Mouse (Mus musculus): ENCODE data around the gene AU021092. TPM values are rescaled to one million over a fixed set of nuclear protein-coding genes. Genes with fewer than 3 reads are reported as not detected.

AU021092 gene
- polyA plus RNA-seq, 1 experiment from 2014 or later, result 1.3 TPM

GRCm38 (mm10) chr16:5168038-5168437 lies 54.1 kb downstream of the AU021092 start:
- 92% methylated on average over 2 of the region's 2 CpGs for WGBS
- Histone ChIP-seq H3K27me3 (replicated peaks; ENCODE audit: low read depth, poor library complexity, severe bottlenecking) (no peaks in the 10 kb centered on the region), H3K4me1 (no peaks in the 10 kb centered on the region), H3K36me3 (replicated peaks) (no peaks in the 10 kb centered on the region), H3K9me3 (no peaks in the 10 kb centered on the region), H3K27ac (replicated peaks) (no peak overlapping the region), H3K4me3 (no peak overlapping the region)
- DNase-seq (ENCODE audit: low spot score), result no peak

GRCm38 (mm10) chr16:5164327-5164726 lies 57.8 kb downstream of the AU021092 start:
- no peak overlapping the region for H3K4me3 ChIP-seq
- H3K36me3 ChIP-seq (replicated peaks), result no peaks in the 10 kb centered on the region
- H3K9me3 ChIP-seq, result no peaks in the 10 kb centered on the region
- H3K27ac ChIP-seq (replicated peaks), result no peak overlapping the region
- H3K27me3 ChIP-seq (replicated peaks; ENCODE audit: low read depth, poor library complexity, severe bottlenecking), result no peaks in the 10 kb centered on the region
- H3K4me1 ChIP-seq, result no peaks in the 10 kb centered on the region
- no peak for DNase-seq (ENCODE audit: low spot score)
- WGBS, result 87% methylated on average over 6 of the region's 6 CpGs

Small RNAs within 50 kb of the gene (microRNA-seq; reads per million reads assigned to microRNA genes)
- gene Gm23689 (not detected), gene Gm26095 (not detected), gene Mir6364 (not detected)

Other genes with a start within 250 kb of the AU021092 start
- not detected in 2 replicates for gene Sept12, start 224.4 kb downstream of the AU021092 start, polyA plus RNA-seq (2016; fragmentation: Nextera tagmentation; extraction: Ambion mirVana)
- gene Smim22, start 215.0 kb downstream of the AU021092 start, polyA plus RNA-seq (2016; fragmentation: Nextera tagmentation; extraction: Ambion mirVana), result 3.4 and 3.6 TPM in 2 replicates
- 63.6 and 66.2 TPM in 2 replicates for gene Rogdi, start 208.7 kb downstream of the AU021092 start, polyA plus RNA-seq (2016; fragmentation: Nextera tagmentation; extraction: Ambion mirVana)
- 211 and 221 TPM in 2 replicates for gene Glyr1, start 172.4 kb downstream of the AU021092 start, polyA plus RNA-seq (2016; fragmentation: Nextera tagmentation; extraction: Ambion mirVana)
- gene Ubn1, start 172.2 kb downstream of the AU021092 start, polyA plus RNA-seq (2016; fragmentation: Nextera tagmentation; extraction: Ambion mirVana), result 18.5 and 20.0 TPM in 2 replicates
- gene Ppl, start 89.9 kb downstream of the AU021092 start, polyA plus RNA-seq (2016; fragmentation: Nextera tagmentation; extraction: Ambion mirVana), result 1.8 and 2.4 TPM in 2 replicates
- 0.10 and 0.16 TPM in 2 replicates for gene Sec14l5, start 75.2 kb downstream of the AU021092 start, polyA plus RNA-seq (2016; fragmentation: Nextera tagmentation; extraction: Ambion mirVana)
- 15.9 and 16.2 TPM in 2 replicates for gene Nagpa, start 18.3 kb downstream of the AU021092 start, polyA plus RNA-seq (2016; fragmentation: Nextera tagmentation; extraction: Ambion mirVana)
- gene Alg1, start 11.3 kb upstream of the AU021092 start, polyA plus RNA-seq (2016; fragmentation: Nextera tagmentation; extraction: Ambion mirVana), result 23.1 and 26.2 TPM in 2 replicates
- gene Eef2kmt, start 33.7 kb upstream of the AU021092 start, polyA plus RNA-seq (2016; fragmentation: Nextera tagmentation; extraction: Ambion mirVana), result 14.7 and 19.4 TPM in 2 replicates

Data from embryonic facial prominence, embryonic 10.5 days (tissue).